Mouse (Mus musculus): ENCODE measurements around the gene Ccdc107. TPM values are rescaled to one million over a fixed set of nuclear protein-coding genes. Genes with fewer than 3 reads are reported as not detected.
"Not testable (repeated sequence)": the region's sequence is repeated elsewhere in the genome, so short reads cannot be mapped to it uniquely, and the experiment has no call there.

Ccdc107 gene
- total RNA-seq, 2 experiments from 2014 or later: 25.0 to 26.0 TPM

DNA sequence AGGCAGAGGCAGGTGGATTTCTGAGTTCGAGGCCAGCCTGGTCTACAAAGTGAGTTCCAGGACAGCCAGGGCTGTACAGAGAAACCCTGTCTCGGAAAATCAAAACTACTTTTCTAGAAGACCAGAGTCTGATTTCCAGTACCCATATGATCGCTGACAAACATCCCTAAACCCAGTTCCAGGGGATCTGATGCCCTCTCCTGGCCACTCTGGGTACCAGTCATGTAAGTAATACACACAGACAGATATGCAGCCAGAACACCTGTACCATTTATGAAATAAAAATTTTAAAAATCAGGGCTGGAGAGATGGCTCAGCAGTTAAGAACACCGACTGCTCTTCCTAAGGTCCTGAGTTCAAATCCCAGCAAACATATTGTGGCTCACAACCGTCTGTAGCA is 7.0 kb upstream of the Ccdc107 start:
- not testable (repeated sequence) for DNase-seq

- no peak for DNase-seq
These were observed 3.1 kb upstream of the Ccdc107 start for GRCm38 (mm10) chr4:43489611-43490010.

DNA sequence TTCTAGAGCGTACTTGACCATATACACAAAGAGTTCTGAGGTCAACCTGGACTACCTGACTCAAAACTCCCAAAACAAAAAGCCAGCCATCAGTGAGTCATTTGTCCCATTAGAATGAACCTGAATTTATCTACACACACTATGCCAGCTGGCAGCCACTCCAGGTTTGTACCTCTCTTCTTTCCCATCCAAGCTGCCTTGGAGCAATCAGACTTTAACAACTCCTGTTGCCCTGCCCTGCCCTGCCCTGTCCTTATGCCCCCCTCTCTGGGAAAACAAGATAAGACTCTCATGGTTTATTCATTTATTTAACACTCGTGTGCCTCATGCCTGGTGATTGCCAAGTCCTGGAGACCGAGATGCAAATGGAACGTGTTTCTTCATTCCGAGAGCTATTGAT is 1.9 kb upstream of the Ccdc107 start:
- DNase-seq: no peak

- no peak for DNase-seq
These were observed 439 bp upstream of the Ccdc107 start for GRCm38 (mm10) chr4:43492101-43492820.

GRCm38 (mm10) chr4:43493186-43493845 is 616 bp downstream of the Ccdc107 start:
- DNase-seq: peak; percentile 95

GRCm38 (mm10) chr4:43493846-43494240 is 1.1 kb downstream of the Ccdc107 start:
- no peak for DNase-seq

GRCm38 (mm10) chr4:43496587-43496986 is 3.9 kb downstream of the Ccdc107 start:
- no peak for DNase-seq

DNA sequence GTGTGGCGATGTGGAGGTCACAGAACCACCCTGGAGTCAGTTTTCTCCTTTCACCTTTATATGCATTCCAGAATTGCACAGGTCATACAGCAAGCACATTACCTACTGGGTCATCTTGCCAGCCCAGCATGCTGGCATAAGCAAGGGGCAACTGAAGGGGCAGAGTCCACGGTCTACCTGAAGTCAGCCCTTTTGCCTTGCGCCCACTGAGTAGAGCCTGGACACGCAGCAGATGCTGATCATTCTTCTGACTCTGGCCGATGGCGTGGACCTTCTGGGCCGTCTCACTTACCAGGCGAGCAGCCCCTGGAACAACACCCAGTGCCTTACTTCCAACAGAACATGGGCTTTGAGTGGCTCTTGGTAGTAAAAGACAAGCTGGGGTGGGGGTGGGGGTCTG is 4.7 kb downstream of the Ccdc107 start:
- DNase-seq: no peak

DNA sequence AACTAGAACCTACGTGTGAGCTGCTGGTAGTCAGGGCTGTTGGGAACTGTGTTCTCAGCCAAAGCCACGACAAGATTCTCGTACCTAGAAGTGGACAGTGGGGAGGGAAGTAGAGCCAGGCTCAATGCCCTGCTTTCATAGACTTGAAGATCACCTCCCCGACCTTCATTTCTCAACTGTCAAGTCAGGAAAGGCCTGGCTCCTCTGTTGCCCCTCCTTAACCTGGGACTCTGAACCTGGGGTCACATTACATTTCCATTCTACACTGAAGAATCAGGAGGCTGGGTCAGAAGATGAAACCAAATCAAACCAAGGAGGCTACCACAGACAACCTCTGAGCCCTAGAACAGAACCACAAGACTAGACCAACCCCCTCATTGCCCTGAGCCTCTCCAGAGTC is 5.2 kb downstream of the Ccdc107 start:
- DNase-seq: no peak

- DNase-seq: no peak
These were observed 6.3 kb downstream of the Ccdc107 start for GRCm38 (mm10) chr4:43498983-43499382.

DNA sequence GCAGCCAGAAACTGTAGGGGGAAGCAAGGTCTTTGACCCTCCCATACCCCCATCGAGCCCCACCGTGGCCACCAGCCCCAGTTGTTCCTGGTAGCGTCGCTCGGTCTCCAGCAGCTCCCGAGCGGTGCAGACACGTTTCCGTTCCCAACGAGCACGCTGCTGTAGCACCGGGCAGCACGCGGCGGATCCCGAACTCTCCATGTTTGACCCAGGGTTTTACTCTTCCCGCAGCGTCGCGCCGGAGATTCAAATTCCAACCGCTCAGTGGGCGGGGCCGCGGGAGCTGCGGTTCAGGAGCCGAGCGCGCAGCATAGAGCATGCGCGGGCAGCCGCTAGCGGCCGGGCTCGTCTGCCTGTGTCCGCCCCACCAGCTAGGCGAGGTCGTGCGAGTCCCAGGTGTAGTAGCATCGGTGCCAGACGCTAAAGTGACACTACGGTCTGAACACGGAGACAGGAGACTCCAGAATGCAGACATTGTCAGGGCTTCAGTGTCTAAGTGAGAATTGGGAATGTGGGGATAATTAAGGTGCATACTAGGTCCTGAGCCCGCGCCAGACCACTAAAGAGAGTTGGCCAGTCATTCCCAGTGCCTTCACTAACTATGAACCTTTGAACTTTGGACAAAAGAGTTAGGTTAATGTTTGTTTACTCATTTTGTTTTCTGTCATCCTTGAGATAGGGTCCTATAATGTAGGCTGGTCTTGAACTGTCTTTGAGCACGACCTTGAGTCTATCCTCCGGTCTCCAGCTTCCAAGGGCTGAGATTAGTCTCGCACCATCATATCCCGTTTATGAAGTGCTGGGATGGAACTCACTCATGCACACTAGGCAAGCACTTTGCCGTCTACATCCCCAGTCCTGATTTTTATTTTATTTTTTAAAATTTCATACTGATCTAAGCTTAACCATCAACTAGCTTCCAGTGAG is 7.0 kb downstream of the Ccdc107 start, which contains the start of gene Arhgef39:
Gene Arhgef39, minus strand, starts transcription at position 289 of the 927 bp plus-strand sequence.
- peak; percentile 66 to 68 for DNase-seq

- no peak for DNase-seq
These were observed 10.3 kb downstream of the Ccdc107 start for GRCm38 (mm10) chr4:43503041-43503440.

- DNase-seq: no peak
These were observed 10.8 kb downstream of the Ccdc107 start for GRCm38 (mm10) chr4:43503506-43503905.

- no peak for DNase-seq
These were observed 11.6 kb downstream of the Ccdc107 start for GRCm38 (mm10) chr4:43504269-43504668.

- no peak for DNase-seq
These were observed 13.4 kb downstream of the Ccdc107 start for GRCm38 (mm10) chr4:43506074-43506473.

- DNase-seq: no peak
These were observed 14.0 kb downstream of the Ccdc107 start, which contains the start of gene Car9 for GRCm38 (mm10) chr4:43506536-43507185. Car9 (plus strand) TSS chr4:43506966.

DNA sequence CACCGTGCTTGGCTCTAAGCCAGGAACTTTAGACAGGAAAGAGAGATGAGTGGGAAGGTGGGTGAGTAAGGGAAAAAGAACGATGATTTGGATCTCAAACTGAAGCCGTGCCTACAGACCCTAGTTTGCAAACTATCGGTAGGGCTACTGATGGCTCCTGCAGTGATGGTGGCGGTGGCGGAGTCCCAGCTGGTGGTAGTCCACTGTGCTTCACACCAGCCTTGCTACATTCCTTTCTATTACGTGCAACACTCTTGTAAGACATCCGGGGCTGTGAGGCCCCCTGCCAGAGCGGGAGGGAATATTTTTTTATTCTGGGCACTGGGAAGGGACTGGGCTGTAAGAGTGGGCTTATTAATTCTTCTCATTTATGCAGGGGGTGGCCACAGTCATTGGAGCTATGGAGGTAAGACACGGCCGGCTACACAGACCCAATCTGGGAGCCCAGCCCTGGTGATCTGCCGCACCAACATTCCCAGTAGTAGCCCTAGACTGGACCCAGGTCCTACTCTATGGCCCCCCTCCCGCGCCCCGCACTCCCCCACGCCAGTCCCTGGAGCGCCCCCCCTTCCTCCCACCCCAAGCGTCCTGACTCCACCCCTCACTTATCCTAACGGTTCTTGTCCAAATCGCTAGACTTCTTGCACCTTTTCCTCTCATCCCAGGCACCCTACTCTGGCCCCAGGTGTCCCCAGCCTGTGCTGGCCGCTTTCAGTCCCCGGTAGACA is 15.4 kb downstream of the Ccdc107 start:
- no peak for DNase-seq

GRCm38 (mm10) chr4:43508666-43508997 is 15.9 kb downstream of the Ccdc107 start:
- DNase-seq: no peak

GRCm38 (mm10) chr4:43509109-43509508 is 16.4 kb downstream of the Ccdc107 start:
- no peak for DNase-seq

DNA sequence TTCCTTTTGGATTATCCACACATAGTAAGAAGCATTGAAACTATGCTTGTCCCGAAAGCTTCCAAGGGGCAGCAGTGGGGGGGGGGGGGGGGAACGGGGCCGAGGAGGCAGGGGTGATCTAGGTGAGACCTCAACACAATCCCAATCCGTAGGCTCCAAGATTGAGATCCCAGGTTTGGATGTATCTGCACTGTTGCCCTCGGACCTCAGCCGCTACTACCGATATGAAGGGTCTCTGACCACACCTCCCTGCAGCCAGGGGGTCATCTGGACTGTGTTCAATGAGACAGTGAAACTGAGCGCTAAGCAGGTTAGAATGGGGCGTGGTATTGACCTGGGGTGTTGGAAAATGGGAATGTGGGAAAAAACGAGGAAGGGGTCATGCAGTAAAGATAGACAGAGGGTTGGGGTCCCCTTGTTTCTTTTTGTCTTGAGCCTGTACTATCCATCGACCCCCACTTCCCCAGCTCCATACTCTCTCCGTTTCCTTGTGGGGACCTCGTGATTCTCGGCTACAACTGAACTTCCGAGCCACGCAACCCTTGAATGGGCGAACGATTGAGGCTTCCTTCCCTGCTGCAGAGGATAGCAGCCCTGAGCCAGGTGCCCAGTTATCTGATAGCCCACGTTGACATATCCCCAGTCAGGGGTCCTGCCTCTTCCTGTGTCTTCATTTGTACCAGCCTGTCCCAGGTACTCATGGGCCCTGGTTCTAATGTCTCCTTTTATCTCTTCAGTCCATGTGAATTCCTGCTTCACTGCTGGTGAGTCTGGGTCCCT is 19.2 kb downstream of the Ccdc107 start:
- DNase-seq: no peak

- DNase-seq: no peak
These were observed 20.0 kb downstream of the Ccdc107 start for GRCm38 (mm10) chr4:43512653-43513052.
